Mouse (Mus musculus): Measurements from ENCODE around the gene Abtb2.

Abtb2 gene

DNA sequence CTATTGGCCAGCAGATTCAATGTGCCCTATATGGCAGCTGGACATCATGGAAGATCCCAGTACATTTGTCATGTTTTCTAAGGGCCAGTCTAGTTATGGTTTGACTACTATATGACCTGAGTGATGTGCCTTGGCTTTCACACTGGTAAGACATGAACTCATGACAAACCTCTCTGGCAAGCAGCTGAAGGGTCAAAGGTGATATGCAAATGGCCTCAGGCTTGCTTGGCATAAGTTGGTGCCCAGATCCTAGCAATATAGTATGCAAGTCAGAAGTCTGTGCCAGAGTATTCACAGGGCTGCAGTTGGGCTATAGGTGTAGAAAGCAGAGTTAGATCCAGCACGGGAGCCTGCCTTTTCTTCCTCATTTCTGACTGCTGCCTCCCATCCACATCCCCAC is 125.2 kb downstream of the Abtb2 start:
- DNase-seq = no peak

DNA sequence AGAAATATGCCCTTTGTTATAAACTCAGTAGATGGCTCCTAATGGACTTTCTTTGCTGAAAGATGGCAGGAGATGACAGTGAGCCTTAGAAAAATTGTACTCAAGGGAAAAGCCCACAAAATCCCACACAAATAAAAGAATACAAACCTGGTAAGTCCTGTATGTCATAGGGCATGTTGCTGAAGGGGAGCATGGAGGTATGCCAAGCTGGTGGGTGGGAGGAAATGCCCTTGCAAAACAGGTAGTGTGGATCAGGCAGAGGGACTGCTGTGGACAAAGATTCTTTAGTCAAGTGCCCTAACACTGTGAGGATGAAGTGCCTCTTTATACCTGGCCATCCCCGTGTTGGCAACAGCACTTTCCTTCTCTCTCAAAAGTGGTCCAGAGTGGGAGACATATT is 126.7 kb downstream of the Abtb2 start:
- DNase-seq = no peak

DNA sequence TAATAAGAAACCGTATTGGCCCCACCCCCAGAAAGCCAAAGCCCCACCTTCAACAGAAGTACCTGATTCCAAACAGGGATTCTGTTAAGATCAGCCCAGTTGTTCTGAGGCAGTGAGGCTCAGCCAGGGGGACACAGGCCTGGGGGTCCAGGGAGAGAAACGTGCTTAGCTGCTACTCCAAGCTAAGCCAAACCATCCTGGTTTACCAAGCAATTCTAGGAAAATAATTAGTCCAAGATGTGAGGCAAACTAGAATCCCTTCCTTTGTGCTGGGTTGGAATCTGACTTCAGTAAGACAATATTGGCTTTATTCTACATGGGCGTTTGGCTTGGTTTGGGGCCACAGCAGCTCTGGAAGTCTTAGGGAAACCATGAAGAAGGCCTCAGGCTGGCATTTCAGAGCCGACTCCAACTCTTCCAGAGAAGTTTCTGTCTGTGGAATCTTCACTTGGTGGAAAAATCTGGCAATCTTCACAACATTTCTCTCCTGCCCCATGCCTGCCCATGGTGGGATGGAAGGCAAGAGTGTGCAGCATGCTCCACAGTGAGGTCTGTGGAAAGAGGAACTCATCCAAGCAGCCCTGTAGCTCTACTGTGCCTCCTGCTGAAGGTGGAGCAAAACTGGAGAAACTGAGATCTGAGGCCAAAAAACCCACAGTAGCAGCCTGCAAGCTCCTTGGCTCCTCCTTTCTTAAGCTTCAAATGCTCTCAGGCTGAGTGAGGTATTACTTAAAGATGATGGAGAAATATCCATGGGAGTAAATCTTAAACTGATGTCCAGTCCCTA is 128.9 kb downstream of the Abtb2 start:
- no peak for DNase-seq

DNA sequence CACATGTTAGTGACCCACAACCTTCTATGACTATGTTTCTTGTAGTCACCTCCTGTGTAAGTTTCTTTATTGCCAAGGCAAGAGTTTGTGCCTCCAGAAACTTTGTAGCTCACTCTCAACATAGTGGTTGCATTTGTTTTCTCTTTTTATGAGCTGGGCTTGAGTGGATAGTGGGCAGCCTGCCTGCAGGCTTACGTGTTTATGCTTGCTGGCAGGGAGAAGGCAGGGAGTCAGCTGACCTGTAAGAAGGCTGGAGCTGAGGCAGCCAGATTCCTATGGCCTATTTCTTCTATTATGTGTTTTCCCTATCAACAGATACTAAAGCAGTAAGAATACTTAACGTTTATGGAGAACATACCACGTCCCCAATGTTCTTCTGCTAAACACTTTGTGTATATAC is 130.1 kb downstream of the Abtb2 start:
- DNase-seq = no peak

DNA sequence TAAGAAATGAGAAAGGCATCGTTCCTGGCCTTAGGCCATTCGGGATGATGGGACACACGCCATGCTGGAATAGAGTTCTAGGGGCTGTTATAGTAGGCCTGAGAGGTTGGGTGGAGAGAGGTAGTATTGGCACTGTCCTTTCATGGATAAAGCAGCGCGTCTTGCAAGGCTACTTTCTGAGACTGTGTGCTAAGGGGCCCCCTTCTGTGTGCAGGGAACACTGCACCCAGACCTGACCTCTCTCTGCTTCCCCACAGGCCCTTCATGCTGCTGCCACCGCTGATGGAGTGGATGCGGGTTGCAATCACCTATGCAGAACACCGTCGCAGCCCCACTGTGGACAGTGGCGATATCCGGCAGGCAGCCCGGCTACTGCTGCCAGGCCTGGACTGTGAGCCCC is 134.4 kb downstream of the Abtb2 start:
- peak; percentile 56 for DNase-seq

DNA sequence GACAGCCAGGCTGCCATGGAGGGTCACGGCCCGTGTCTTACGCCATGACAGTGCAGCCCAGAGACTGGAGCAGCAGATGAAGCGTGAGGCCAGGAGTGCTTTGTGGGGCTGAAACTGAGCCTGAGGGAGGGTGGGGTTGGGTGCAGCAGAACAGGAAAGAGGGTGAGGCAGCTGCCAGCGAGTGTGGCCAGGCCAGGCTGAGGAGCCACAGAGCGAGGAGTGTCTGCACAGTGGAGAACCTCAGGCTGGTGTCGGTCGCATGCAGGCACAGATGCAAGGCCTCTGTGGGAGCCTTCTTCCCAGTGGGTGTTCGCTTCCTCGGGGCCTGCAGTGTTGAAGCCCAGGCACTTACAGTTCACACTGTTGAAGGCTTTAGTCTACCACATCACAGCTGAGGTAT is 137.2 kb downstream of the Abtb2 start:
- DNase-seq = peak; percentile 53

DNA sequence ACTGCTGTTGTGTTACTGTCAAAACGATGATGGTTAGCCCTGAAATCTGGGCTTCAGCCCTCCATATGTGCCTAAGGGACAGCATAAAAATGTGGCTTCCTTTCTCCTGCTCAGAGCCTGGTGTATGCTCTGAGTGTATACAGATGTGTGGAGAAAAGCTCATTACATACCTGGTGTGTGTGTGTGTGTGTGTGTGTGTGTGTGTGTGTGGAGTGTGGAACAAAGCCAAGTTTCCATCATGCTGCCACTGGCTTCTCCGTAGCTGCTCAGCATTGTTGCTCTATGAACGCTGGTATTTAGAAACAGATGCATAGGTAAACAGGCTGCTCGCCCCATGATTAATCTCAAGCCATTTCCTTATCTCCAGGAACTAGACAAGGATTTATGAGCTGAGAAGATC is 137.8 kb downstream of the Abtb2 start:
- DNase-seq = no peak

DNA sequence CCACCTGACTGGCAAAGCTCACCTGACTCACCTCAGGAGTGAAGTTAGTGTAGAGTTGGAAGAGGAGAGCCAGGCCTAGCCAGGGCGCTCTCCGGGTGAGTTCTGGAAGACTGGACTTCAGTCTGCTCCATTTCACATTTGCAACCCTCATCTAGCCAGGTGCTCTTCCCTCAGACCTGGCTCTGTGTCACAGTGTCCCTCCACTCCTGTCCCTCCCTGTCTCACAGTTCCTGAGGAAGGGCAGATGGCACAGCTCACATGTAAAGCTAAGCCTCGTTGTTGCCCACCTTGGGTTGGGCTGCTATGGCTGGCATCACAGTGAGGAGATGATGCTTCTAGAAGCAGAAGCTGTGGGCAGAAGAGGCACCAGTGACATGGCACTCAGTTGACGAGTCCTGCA is 139.7 kb downstream of the Abtb2 start:
- DNase-seq = no peak

DNA sequence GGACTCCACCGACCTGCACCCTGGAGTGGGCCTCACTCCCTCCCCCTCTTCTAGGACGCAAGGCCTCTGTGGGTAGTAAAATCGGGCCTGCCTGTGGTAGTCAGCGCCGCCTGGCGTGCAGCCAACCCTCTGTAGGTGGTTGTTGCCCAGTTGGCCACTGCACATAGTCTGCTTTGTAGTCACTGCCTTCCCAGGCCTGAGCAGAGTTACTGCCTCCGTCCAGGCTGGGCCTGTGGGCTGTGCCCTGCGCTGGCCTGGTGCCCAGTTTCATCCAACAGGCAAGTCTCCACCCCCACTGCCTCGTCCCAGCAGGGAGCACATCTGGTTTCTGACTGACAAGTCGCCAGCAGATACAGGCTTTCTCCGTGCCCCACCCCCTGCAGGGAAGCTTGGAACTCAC is 140.1 kb downstream of the Abtb2 start:
- DNase-seq = no peak

DNA sequence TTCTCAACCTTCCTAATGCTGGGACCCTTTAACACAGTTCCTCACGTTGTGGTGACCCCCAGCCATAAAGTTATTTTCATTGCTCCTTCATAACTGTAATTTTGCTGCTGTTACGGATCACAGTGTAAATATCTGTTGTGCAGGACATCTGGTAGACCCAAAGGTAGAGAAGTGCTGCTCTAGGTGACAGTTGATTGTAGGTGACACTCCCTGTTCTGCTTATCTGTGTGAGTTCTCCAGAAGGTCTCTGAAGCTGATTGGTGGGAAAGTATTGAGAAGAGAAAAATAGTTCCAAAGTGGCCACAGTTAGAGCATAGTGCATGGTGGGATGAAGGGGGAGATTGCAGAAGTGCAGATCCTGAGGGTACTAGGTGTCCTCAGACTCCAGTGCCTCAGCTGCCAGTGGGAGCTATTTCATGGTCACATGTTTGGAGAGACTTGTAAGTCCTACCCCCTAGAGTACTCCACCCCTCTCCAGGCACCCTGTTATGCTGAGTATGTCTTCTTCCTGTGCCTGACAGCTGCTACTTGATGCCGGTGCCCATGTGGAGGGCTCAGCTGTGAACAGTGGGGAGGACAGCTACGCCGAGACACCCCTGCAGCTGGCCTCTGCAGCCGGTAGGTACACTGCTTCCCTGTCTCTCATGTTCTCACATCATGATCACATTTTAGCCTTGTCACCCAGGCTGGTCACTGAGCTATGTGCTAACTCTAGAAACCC is 141.1 kb downstream of the Abtb2 start:
- peak; percentile 26 for DNase-seq

DNA sequence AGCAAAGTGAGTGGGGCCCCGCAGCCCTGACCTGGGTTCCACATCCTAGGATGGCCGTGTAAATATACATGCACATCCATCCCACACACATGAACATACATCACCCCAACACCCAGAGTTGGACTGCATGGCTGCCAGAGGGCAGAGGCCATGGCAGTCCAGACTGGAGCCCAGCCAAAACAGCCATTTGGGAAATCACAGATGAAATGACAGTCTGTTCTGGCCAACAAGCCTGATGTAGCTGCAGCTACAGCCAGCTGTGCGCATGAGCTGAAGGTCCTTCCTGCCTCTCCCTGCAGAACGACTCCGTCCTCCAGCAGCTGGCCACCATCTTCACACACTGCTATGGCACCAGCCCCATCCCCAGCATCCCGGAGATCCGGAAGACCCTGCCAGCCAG is 144.7 kb downstream of the Abtb2 start:
- no peak for DNase-seq

DNA sequence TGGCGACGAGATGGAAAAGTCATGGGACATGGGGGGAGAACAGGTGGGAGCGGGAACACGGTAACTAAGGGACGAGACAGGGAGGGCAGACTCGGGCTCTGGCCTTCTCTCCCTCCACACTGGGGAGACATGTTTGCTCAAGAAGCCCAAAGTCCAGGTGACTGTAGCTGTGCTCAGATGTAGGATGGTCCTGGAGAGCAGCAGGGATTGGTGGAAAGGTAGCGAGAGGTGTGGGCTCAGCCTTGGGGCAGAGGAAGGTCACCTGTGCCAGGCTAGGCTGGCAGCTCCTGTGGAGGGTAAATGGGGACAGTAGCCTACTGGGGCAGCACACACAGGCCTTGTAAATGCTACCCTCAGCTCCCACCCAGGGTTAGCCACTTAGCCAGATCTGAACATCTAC is 147.7 kb downstream of the Abtb2 start:
- DNase-seq = no peak

DNA sequence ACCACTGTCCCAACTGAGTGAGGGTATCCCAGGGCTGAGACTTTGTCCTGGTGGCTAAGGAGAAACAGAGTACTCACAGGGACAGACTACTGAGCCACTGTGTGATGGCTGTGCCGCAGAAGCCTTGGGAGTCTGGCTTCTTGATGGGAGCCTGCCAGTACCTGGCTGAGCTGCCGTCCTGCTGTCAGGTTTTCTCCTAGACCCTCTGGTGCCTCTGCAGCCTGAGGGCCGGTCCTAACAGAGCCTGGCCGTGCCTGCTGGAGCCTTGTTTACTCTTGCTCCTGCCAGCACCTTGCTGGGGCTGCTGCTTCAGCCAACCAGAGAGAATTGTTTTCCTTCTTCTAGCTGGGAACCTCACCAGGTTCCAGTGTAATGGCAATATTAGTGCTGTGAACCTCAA is 148.3 kb downstream of the Abtb2 start:
- DNase-seq = no peak

DNA sequence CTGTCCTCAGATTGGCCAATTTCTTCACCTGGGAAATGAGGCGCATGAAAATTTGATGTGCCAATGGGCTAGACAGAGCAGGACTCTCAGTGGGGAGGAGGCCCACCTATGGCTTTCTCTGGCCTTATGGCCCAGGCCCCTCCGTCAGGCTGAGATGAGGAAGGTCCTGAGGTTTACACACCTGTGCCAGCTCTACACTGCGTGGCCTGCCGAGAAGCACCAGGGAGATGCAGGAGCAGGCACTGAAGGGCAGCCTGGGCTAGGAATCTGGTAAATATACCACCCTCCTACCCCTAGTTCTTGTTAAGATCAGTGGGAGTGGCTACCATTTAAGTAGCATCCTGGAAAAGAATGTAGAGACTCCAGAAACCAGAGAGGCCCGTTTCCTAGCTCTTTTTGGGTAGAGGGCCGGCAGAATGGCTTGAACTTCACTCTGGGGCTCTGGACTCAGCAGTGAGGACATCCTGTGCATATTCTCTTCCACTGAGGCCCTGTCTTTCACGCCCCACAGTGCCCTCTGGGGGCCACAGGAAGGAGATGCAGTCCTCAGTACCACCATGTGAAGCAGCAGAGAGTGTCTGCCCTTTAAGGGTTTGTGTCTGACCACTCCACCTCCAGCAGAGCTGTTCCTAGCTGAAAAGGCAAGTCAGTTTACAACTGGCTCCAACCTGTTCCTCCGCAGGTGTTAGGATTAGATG is 152.6 kb downstream of the Abtb2 start:
- peak; percentile 86 for DNase-seq

DNA sequence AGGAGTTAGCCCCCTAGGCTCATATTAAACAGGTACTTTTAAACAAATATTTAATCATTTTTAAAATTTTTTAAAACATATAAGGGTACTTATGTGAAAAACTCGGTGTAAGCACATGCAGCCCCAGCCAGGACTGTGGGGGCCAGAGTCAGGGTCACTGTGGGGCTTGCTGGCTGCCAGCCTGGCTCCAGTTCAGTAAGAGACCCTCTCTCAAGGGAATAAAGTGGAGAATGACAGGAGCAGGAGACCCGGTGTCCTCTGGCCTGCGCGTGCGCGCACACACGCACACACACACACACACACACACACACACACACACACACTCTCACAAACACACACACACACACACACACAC is 153.2 kb downstream of the Abtb2 start:
- DNase-seq = no peak

DNA sequence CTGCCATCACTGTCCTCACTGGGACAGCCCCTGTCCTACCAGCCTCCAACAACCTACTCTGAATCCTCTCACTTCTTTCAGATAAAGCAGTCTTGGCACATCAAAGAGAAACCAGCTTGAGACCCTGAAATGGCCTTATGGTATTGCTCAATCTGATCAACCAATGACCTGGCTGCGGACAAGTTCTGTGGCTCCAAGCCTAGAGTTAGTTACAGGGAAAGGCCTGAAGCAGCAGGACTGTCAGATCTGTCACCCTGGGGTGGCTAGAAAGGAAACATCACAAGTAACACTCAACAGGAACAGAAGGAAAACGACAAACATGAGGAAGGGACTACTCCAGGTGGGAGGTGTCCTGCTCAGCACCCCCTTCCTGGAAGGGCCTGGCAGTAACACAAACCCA is 158.4 kb downstream of the Abtb2 start:
- DNase-seq = no peak

DNA sequence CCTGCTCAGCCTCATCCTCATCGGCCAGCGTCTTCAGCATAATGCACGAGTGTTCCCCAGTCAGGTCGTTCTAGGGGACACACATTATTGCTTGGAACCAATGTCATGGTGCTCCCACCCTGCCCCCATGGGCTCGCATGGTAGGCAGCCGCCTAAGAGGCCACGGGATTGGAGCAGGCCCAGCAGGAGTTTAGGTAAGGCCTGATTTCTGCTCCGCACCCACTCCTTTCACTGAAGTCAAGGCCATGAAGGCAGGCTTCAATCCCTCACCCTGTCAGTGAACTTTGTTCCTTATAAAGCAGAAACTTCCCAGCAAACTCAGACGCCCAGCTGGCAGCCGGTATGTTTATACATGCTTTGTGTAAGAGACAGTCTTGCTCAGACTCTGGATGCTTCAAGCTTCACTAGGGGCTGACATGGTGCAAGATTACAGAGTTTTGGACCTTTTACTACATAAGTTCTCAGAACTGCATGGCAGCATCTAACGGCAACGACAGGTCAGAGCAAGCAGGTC is 162.0 kb downstream of the Abtb2 start:
- no peak for DNase-seq

DNA sequence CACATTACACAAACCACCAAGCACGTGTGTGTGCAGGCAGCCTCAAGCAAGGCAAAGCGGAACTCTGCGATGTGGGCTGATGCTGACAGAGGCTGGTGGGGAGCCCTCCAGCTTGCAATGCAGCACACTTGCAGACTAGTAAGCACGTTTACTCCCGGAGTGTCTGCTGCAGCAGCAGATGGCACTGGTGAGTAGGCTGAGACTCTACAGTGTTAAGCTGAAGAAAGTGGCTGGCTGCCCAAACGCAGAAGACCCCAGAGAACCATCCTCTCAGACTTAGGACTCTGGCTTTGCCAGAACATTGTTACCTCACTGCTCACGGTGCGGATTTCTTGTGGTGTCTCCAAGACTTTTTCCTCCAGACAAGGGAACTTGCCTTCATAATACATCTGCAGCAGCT is 164.9 kb downstream of the Abtb2 start:
- no peak for DNase-seq

DNA sequence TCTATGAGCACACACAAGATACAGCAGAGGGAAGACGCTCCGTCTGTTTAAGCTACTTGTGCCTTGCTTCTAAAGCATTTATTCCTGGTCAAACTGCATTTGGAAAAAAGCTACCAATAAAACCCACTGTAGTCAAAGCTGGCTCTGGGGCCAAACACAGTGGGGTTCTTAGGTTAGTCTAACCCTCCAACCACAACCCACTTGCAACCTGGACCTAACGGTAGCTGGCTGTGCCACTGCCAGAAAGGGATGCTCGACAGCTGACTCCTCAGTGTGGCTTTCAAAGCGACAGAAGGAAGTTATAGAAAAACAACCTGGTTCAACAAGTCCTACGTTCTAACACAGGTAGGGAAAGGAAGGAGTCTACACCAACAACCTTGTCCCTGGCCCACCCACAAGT is 165.3 kb downstream of the Abtb2 start:
- DNase-seq = no peak

DNA sequence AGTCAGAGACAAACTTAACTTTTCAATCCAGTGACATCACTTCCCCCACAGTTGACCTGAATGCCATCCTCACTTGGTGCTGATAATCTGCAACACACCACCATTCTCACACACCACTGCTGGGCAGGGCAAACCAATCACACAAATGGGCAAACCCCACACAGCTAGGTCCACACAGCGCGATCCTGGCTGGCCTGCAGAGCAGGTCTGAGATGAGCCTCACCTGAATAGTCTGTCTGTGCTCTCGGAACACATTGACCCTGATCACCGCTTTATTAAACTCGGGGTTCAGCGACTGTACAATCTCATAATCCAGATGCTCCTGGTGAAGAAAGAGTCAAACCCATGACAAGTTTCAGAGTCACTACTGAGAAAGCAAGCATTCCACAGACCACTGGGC is 176.7 kb downstream of the Abtb2 start:
- DNase-seq = no peak

DNA sequence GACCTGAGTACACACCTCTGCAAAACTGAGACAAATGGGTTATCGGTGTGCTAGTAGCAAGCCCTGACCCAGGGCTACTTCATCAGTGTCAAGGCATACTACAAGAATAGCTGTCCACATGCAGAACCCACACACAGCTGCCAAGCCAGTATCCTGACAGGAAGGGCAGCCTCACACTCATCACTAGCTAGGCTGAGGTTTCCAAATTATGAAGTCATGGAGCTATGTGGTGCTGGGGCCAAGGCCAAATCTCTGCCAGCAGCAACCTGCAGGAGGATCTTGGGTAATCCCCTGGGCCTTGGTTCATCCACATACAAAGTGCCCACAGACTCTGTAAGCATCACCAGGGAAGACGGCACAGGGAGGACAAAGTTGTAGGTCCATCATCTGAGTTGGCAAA is 177.4 kb downstream of the Abtb2 start:
- DNase-seq = no peak

DNA sequence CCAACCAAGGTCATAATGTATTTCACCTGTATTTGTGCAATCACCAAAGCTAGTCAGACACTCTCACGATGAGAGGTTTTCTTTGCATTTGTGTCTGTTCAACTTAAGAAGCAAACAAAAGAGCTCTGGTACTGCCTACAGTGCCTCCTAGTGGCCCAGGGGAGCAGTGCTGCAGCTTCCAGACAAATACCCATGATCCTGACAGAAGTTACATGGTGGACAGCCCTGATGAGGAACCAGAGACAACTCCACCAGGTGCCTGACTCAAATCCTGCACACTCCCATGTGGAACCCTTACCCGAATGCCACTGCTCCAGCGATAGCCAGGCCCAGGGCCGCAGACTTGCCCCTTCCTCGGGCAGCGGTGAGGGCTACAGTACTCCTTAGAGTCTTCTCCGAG is 177.9 kb downstream of the Abtb2 start:
- peak; percentile 88 for DNase-seq

DNA sequence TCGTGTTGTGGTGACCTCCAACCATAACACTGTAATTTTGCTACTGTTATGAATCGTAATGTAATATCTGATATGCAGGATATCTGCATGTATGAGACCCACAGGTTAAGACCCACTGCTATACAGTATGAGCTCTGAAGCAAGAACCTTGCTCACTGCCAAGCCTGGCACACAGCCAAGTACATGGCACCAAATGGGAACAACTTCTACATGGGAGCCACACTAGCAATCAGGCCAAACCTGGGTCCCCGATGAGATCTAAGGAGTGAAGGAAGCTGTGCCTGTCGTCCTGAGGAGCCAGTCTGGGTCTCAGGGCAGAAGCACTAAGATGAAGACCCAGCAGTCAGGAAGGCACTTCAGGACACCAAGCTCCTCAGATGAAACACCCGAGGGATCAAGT is 179.4 kb downstream of the Abtb2 start:
- DNase-seq = no peak

DNA sequence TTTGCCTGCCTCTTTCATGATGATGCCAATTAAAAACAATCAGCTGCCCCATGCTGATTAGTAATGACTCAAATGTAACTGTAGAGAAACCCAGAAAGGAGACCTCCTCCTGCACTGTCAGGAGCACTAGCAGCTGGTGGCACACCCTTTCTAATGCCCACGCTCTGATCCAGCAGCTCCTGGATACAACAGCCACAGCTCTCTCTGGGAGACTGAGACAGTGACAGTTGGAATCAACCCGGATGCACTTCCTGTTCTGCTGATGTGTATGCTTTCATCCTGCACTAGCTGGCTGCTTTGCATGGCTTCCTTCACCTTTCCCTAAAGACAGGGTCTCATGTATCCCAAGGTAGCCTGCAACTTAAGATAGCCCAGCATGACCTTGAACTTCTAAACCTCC is 180.0 kb downstream of the Abtb2 start:
- no peak for DNase-seq
